Mouse (Mus musculus): ENCODE measurements around the gene Fahd2a. TPM values are rescaled to one million over a fixed set of nuclear protein-coding genes. Genes with fewer than 3 reads are reported as not detected.

Gene Fahd2a
- polyA plus RNA-seq, 1 experiment: 16.1 TPM

- no peak overlapping the region for H3K27ac ChIP-seq (ENCODE audit: insufficient read depth, low read length)
- no peaks in the 10 kb centered on the region for H3K9me3 ChIP-seq (replicated peaks; ENCODE audit: control insufficient read depth, insufficient read depth, low read length, poor library complexity, severe bottlenecking)
- no peak overlapping the region for H3K9ac ChIP-seq (ENCODE audit: low read depth, poor library complexity, severe bottlenecking)
- TF ChIP-seq EP300 (IDR thresholded peaks at IDR 0.05; ENCODE audit: insufficient read depth, low read depth, low read length) (no peak), POLR2A (IDR thresholded peaks at IDR 0.05; ENCODE audit: insufficient read depth, low read length) (no peak), CTCF (IDR thresholded peaks at IDR 0.05; ENCODE audit: low read depth, low read length) (no peak)
- no peaks in the 10 kb centered on the region for H3K4me1 ChIP-seq (ENCODE audit: control insufficient read depth, insufficient read depth, low read length)
- no peaks in the 10 kb centered on the region for H3K36me3 ChIP-seq (ENCODE audit: control insufficient read depth, insufficient read depth, low read length, poor library complexity, severe bottlenecking)
- 0 out of 2 replicates have a peak, but pooled peaks cover 2% of the 10 kb centered on the region for H3K27me3 ChIP-seq (ENCODE audit: control insufficient read depth, insufficient read depth, low read length, poor library complexity, severe bottlenecking)
- no peak overlapping the region for H3K4me3 ChIP-seq (ENCODE audit: low read depth, low read length)
Measured at GRCm38 (mm10) chr2:127479763-127480162, 35.4 kb upstream of the Fahd2a start.

GRCm38 (mm10) chr2:127479210-127479609 lies 34.8 kb upstream of the Fahd2a start:
- TF ChIP-seq CTCF (IDR thresholded peaks at IDR 0.05; ENCODE audit: low read depth, low read length): no peak
- TF ChIP-seq EP300 (IDR thresholded peaks at IDR 0.05; ENCODE audit: insufficient read depth, low read depth, low read length): no peak
- no peak for TF ChIP-seq POLR2A (IDR thresholded peaks at IDR 0.05; ENCODE audit: insufficient read depth, low read length)
- Histone ChIP-seq H3K4me3 (ENCODE audit: low read depth, low read length) (no peak overlapping the region), H3K9ac (ENCODE audit: low read depth, poor library complexity, severe bottlenecking) (no peak overlapping the region), H3K36me3 (ENCODE audit: control insufficient read depth, insufficient read depth, low read length, poor library complexity, severe bottlenecking) (no peaks in the 10 kb centered on the region), H3K27ac (ENCODE audit: insufficient read depth, low read length) (no peak overlapping the region), H3K9me3 (replicated peaks; ENCODE audit: control insufficient read depth, insufficient read depth, low read length, poor library complexity, severe bottlenecking) (no peaks in the 10 kb centered on the region), H3K4me1 (ENCODE audit: control insufficient read depth, insufficient read depth, low read length) (no peaks in the 10 kb centered on the region), H3K27me3 (ENCODE audit: control insufficient read depth, insufficient read depth, low read length, poor library complexity, severe bottlenecking) (0 out of 2 replicates have a peak, but pooled peaks cover 2% of the 10 kb centered on the region)

GRCm38 (mm10) chr2:127472279-127472678 lies 27.9 kb upstream of the Fahd2a start:
- Histone ChIP-seq H3K4me3 (ENCODE audit: low read depth, low read length) (no peak overlapping the region), H3K9ac (ENCODE audit: low read depth, poor library complexity, severe bottlenecking) (no peak overlapping the region), H3K27ac (ENCODE audit: insufficient read depth, low read length) (no peak overlapping the region), H3K36me3 (ENCODE audit: control insufficient read depth, insufficient read depth, low read length, poor library complexity, severe bottlenecking) (no peaks in the 10 kb centered on the region), H3K9me3 (replicated peaks; ENCODE audit: control insufficient read depth, insufficient read depth, low read length, poor library complexity, severe bottlenecking) (no peaks in the 10 kb centered on the region), H3K27me3 (ENCODE audit: control insufficient read depth, insufficient read depth, low read length, poor library complexity, severe bottlenecking) (no peaks in the 10 kb centered on the region), H3K4me1 (ENCODE audit: control insufficient read depth, insufficient read depth, low read length) (no peaks in the 10 kb centered on the region)
- no peak for TF ChIP-seq POLR2A (IDR thresholded peaks at IDR 0.05; ENCODE audit: insufficient read depth, low read length)
- TF ChIP-seq CTCF (IDR thresholded peaks at IDR 0.05; ENCODE audit: low read depth, low read length): no peak
- no peak for TF ChIP-seq EP300 (IDR thresholded peaks at IDR 0.05; ENCODE audit: insufficient read depth, low read depth, low read length)

GRCm38 (mm10) chr2:127471281-127471680 lies 26.9 kb upstream of the Fahd2a start:
- TF ChIP-seq POLR2A (IDR thresholded peaks at IDR 0.05; ENCODE audit: insufficient read depth, low read length): no peak
- TF ChIP-seq EP300 (IDR thresholded peaks at IDR 0.05; ENCODE audit: insufficient read depth, low read depth, low read length): no peak
- H3K9ac ChIP-seq (ENCODE audit: low read depth, poor library complexity, severe bottlenecking): no peak overlapping the region

GRCm38 (mm10) chr2:127470661-127471060 lies 26.3 kb upstream of the Fahd2a start:
- no peak overlapping the region for H3K4me3 ChIP-seq (ENCODE audit: low read depth, low read length)
- H3K9ac ChIP-seq (ENCODE audit: low read depth, poor library complexity, severe bottlenecking): no peak overlapping the region
- no peaks in the 10 kb centered on the region for H3K9me3 ChIP-seq (replicated peaks; ENCODE audit: control insufficient read depth, insufficient read depth, low read length, poor library complexity, severe bottlenecking)
- no peaks in the 10 kb centered on the region for H3K27me3 ChIP-seq (ENCODE audit: control insufficient read depth, insufficient read depth, low read length, poor library complexity, severe bottlenecking)
- no peaks in the 10 kb centered on the region for H3K36me3 ChIP-seq (ENCODE audit: control insufficient read depth, insufficient read depth, low read length, poor library complexity, severe bottlenecking)
- H3K4me1 ChIP-seq (ENCODE audit: control insufficient read depth, insufficient read depth, low read length): no peaks in the 10 kb centered on the region
- no peak for TF ChIP-seq POLR2A (IDR thresholded peaks at IDR 0.05; ENCODE audit: insufficient read depth, low read length)
- H3K27ac ChIP-seq (ENCODE audit: insufficient read depth, low read length): no peak overlapping the region

More at GRCm38 (mm10) chr2:127471281-127471680, 26.9 kb upstream of the Fahd2a start:
- Histone ChIP-seq H3K4me1 (ENCODE audit: control insufficient read depth, insufficient read depth, low read length) (no peaks in the 10 kb centered on the region), H3K4me3 (ENCODE audit: low read depth, low read length) (no peak overlapping the region), H3K27me3 (ENCODE audit: control insufficient read depth, insufficient read depth, low read length, poor library complexity, severe bottlenecking) (no peaks in the 10 kb centered on the region), H3K36me3 (ENCODE audit: control insufficient read depth, insufficient read depth, low read length, poor library complexity, severe bottlenecking) (no peaks in the 10 kb centered on the region), H3K9me3 (replicated peaks; ENCODE audit: control insufficient read depth, insufficient read depth, low read length, poor library complexity, severe bottlenecking) (no peaks in the 10 kb centered on the region), H3K27ac (ENCODE audit: insufficient read depth, low read length) (no peak overlapping the region)

- Histone ChIP-seq H3K27ac (ENCODE audit: insufficient read depth, low read length) (no peak overlapping the region), H3K9ac (ENCODE audit: low read depth, poor library complexity, severe bottlenecking) (no peak overlapping the region), H3K9me3 (replicated peaks; ENCODE audit: control insufficient read depth, insufficient read depth, low read length, poor library complexity, severe bottlenecking) (no peaks in the 10 kb centered on the region), H3K27me3 (ENCODE audit: control insufficient read depth, insufficient read depth, low read length, poor library complexity, severe bottlenecking) (no peaks in the 10 kb centered on the region), H3K36me3 (ENCODE audit: control insufficient read depth, insufficient read depth, low read length, poor library complexity, severe bottlenecking) (no peaks in the 10 kb centered on the region), H3K4me1 (ENCODE audit: control insufficient read depth, insufficient read depth, low read length) (no peaks in the 10 kb centered on the region), H3K4me3 (ENCODE audit: low read depth, low read length) (no peak overlapping the region)
- TF ChIP-seq POLR2A (IDR thresholded peaks at IDR 0.05; ENCODE audit: insufficient read depth, low read length) (no peak), CTCF (IDR thresholded peaks at IDR 0.05; ENCODE audit: low read depth, low read length) (no peak), EP300 (IDR thresholded peaks at IDR 0.05; ENCODE audit: insufficient read depth, low read depth, low read length) (no peak)
Measured at GRCm38 (mm10) chr2:127470183-127470582, 25.8 kb upstream of the Fahd2a start.

Measured in ES-Bruce4 (cell line).